Mouse (Mus musculus) forebrain, embryonic 16.5 days (tissue): Measurements from ENCODE around the gene Sp1. TPM values are rescaled to one million over a fixed set of nuclear protein-coding genes. Genes with fewer than 3 reads are reported as not detected.

Source experiments
- ATAC-seq: fragments of 200-750 bp; cut with Nextera tagmentation; 2 replicates; pipeline ENCODE4 v1.8.0; 2017; ENCODE audit warnings: mild to moderate bottlenecking, moderate library complexity
- H3K27ac ChIP-seq: fragments of 300-500 bp; sonication (generic); 2 replicates; pipeline ENCODE4 v1.5.1; 2014; ENCODE audit warnings: low read length, control low read depth
- H3K27me3 ChIP-seq: fragments of 300-500 bp; sonication (generic); replicated peaks from 2 replicates; pipeline ENCODE4 v1.6.1; 2014; ENCODE audit warnings: low read length; ENCODE audit not compliant: control insufficient read depth, insufficient read depth
- H3K36me3 ChIP-seq: fragments of 300-500 bp; sonication (generic); 2 replicates; pipeline ENCODE4 v1.6.1; 2014; ENCODE audit not compliant: control insufficient read depth, insufficient read depth
- H3K4me1 ChIP-seq: fragments of 300-500 bp; sonication (generic); replicated peaks from 2 replicates; pipeline ENCODE4 v1.6.1; 2014; ENCODE audit warnings: low read length; ENCODE audit not compliant: control insufficient read depth, insufficient read depth
- H3K4me2 ChIP-seq: fragments of 300-500 bp; sonication (generic); 2 replicates; pipeline ENCODE4 v1.6.1; 2014; ENCODE audit warnings: mild to moderate bottlenecking, low read length, control low read depth
- H3K4me3 ChIP-seq: fragments of 300-500 bp; sonication (generic); replicated peaks from 2 replicates; pipeline ENCODE4 v1.5.1; 2014; ENCODE audit warnings: mild to moderate bottlenecking, low read length, control low read depth
- H3K9ac ChIP-seq: fragments of 300-500 bp; sonication (generic); replicated peaks from 2 replicates; pipeline ENCODE4 v1.6.1; 2014; ENCODE audit warnings: low read depth, low read length, control low read depth
- H3K9me3 ChIP-seq: fragments of 300-500 bp; sonication (generic); 2 replicates; pipeline ENCODE4 v1.6.1; 2016; ENCODE audit warnings: low read length; ENCODE audit not compliant: control insufficient read depth
- WGBS: fragments of 180-500 bp; shearing (Covaris S2); extraction: QIAGEN DNeasy Blood & Tissue Kit; methylation state at CpG from one replicate; pipeline ENCODE4 v1.1.7; 2014; 5-methylcytosine and 5-hydroxymethylcytosine counted together
- polyA plus RNA-seq: library from polyadenylated mRNA; unstranded; fragments of >200 nt; fragmentation: Nextera tagmentation; extraction: Ambion mirVana; gene quantifications from 2 replicates; pipeline ENCODE4 v1.2.1, GENCODE M21; 2015

The Sp1 gene
- polyA plus RNA-seq, 1 experiment from 2014 or later, result 5.0 TPM

- WGBS, result 13% methylated on average over 10 of the region's 10 CpGs
- peaks cover 8% of the 10 kb centered on the region for H3K4me1 ChIP-seq
- H3K36me3 ChIP-seq, result no peaks in the 10 kb centered on the region
- no peak for ATAC-seq
- H3K9me3 ChIP-seq, result no peaks in the 10 kb centered on the region
- no peak overlapping the region for H3K4me2 ChIP-seq
- H3K27me3 ChIP-seq, result peaks cover 10% of the 10 kb centered on the region
- no peak overlapping the region for H3K4me3 ChIP-seq
- no peak overlapping the region for H3K27ac ChIP-seq
- H3K9ac ChIP-seq, result no peak overlapping the region
Observed at GRCm38 (mm10) chr15:102370727-102371126, 35.2 kb upstream of the Sp1 start.

- no peaks in the 10 kb centered on the region for H3K9me3 ChIP-seq
- peak overlapping the region; percentile 68 for H3K9ac ChIP-seq
- H3K4me2 ChIP-seq, result peak overlapping the region; percentile 95
- under 1% methylated on average over 43 of the region's 43 CpGs for WGBS
- H3K27me3 ChIP-seq, result peaks cover 6% of the 10 kb centered on the region; the same call in 1 of the 2 replicates
- H3K36me3 ChIP-seq, result no peaks in the 10 kb centered on the region
- H3K4me1 ChIP-seq, result peaks cover 16% of the 10 kb centered on the region
- ATAC-seq, result peak; percentile 77
- H3K27ac ChIP-seq, result no peak overlapping the region
- peak overlapping the region; percentile 59 for H3K4me3 ChIP-seq
Observed at GRCm38 (mm10) chr15:102376453-102377162, 29.3 kb upstream of the Sp1 start.

- peak overlapping the region; percentile 95 for H3K4me2 ChIP-seq
- H3K4me3 ChIP-seq, result peak overlapping the region; percentile 59
- 0% methylated on average over 7 of the region's 7 CpGs for WGBS
- peaks cover 16% of the 10 kb centered on the region for H3K4me1 ChIP-seq
- H3K27ac ChIP-seq, result no peak overlapping the region
- H3K36me3 ChIP-seq, result no peaks in the 10 kb centered on the region
- H3K9me3 ChIP-seq, result no peaks in the 10 kb centered on the region
- H3K27me3 ChIP-seq, result 0 out of 2 replicates have a peak, but pooled peaks cover 6% of the 10 kb centered on the region
- ATAC-seq, result peak; percentile 45; the same call in 1 of the 2 replicates
- peak overlapping the region; percentile 68 for H3K9ac ChIP-seq
Observed at GRCm38 (mm10) chr15:102377163-102377543, 28.8 kb upstream of the Sp1 start.

GRCm38 (mm10) chr15:102377810-102378262 lies 28.1 kb upstream of the Sp1 start:
- no peak overlapping the region for H3K9ac ChIP-seq

GRCm38 (mm10) chr15:102381575-102381974 lies 24.4 kb upstream of the Sp1 start:
- H3K27me3 ChIP-seq, result 0 out of 2 replicates have a peak, but pooled peaks cover 6% of the 10 kb centered on the region
- no peak overlapping the region for H3K4me3 ChIP-seq
- 4% methylated on average over 7 of the region's 7 CpGs for WGBS
- no peak overlapping the region for H3K27ac ChIP-seq
- peak; percentile 81 for ATAC-seq
- no peak overlapping the region for H3K4me2 ChIP-seq
- no peak overlapping the region for H3K9ac ChIP-seq
- H3K4me1 ChIP-seq, result peaks cover 11% of the 10 kb centered on the region
- no peaks in the 10 kb centered on the region for H3K36me3 ChIP-seq
- H3K9me3 ChIP-seq, result no peaks in the 10 kb centered on the region

More at GRCm38 (mm10) chr15:102377810-102378262, 28.1 kb upstream of the Sp1 start:
- WGBS, result 11% methylated on average over 10 of the region's 10 CpGs
- no peaks in the 10 kb centered on the region for H3K36me3 ChIP-seq
- no peak overlapping the region for H3K4me3 ChIP-seq
- no peaks in the 10 kb centered on the region for H3K9me3 ChIP-seq
- peaks cover 16% of the 10 kb centered on the region for H3K4me1 ChIP-seq
- H3K4me2 ChIP-seq, result no peak overlapping the region
- no peak for ATAC-seq
- H3K27ac ChIP-seq, result no peak overlapping the region
- H3K27me3 ChIP-seq, result 0 out of 2 replicates have a peak, but pooled peaks cover 6% of the 10 kb centered on the region

GRCm38 (mm10) chr15:102383671-102384070 lies 22.3 kb upstream of the Sp1 start:
- Histone ChIP-seq H3K4me2 (no peak overlapping the region), H3K9me3 (no peaks in the 10 kb centered on the region), H3K4me3 (no peak overlapping the region), H3K4me1 (no peaks in the 10 kb centered on the region), H3K27ac (no peak overlapping the region), H3K36me3 (no peaks in the 10 kb centered on the region), H3K9ac (no peak overlapping the region), H3K27me3 (no peaks in the 10 kb centered on the region)
- 95% methylated on average over 6 of the region's 6 CpGs for WGBS
- no peak for ATAC-seq

- no peak overlapping the region for H3K4me2 ChIP-seq
- H3K36me3 ChIP-seq, result no peaks in the 10 kb centered on the region
- 55% methylated on average over 9 of the region's 9 CpGs for WGBS
- no peaks in the 10 kb centered on the region for H3K9me3 ChIP-seq
- H3K4me1 ChIP-seq, result no peaks in the 10 kb centered on the region
- no peaks in the 10 kb centered on the region for H3K27me3 ChIP-seq
- H3K27ac ChIP-seq, result no peak overlapping the region
- H3K9ac ChIP-seq, result no peak overlapping the region
- no peak overlapping the region for H3K4me3 ChIP-seq
- ATAC-seq, result no peak
Observed at GRCm38 (mm10) chr15:102386640-102387039, 19.3 kb upstream of the Sp1 start.

GRCm38 (mm10) chr15:102388942-102389341 lies 17.0 kb upstream of the Sp1 start:
- no peaks in the 10 kb centered on the region for H3K36me3 ChIP-seq
- no peaks in the 10 kb centered on the region for H3K4me1 ChIP-seq
- H3K4me2 ChIP-seq, result no peak overlapping the region
- WGBS, result 86% methylated on average over 3 of the region's 3 CpGs
- ATAC-seq, result no peak
- no peaks in the 10 kb centered on the region for H3K9me3 ChIP-seq
- H3K27me3 ChIP-seq, result no peaks in the 10 kb centered on the region
- no peak overlapping the region for H3K27ac ChIP-seq
- no peak overlapping the region for H3K9ac ChIP-seq
- no peak overlapping the region for H3K4me3 ChIP-seq

GRCm38 (mm10) chr15:102392520-102392919 lies 13.4 kb upstream of the Sp1 start:
- Histone ChIP-seq H3K4me2 (no peak overlapping the region), H3K36me3 (no peaks in the 10 kb centered on the region), H3K9me3 (no peaks in the 10 kb centered on the region), H3K27me3 (no peaks in the 10 kb centered on the region), H3K4me3 (no peak overlapping the region), H3K9ac (no peak overlapping the region), H3K27ac (no peak overlapping the region), H3K4me1 (no peaks in the 10 kb centered on the region)
- 17% methylated on average over 2 of the region's 2 CpGs for WGBS
- ATAC-seq, result no peak
